Mouse (Mus musculus) forebrain, embryonic 12.5 days (tissue): ENCODE measurements around the gene Vmn2r1. TPM values are rescaled to one million over a fixed set of nuclear protein-coding genes. Genes with fewer than 3 reads are reported as not detected.

ENCODE experiments used
- ATAC-seq: fragments of 200-750 bp; cut with Nextera tagmentation; 2 replicates; pipeline ENCODE4 v1.8.0; 2017; ENCODE audit warnings: moderate TSS enrichment; ENCODE audit not compliant: low FRiP score
- H3K27ac ChIP-seq: fragments of 300-500 bp; sonication (generic); 2 replicates; pipeline ENCODE4 v1.5.1; 2016; ENCODE audit warnings: mild to moderate bottlenecking
- H3K27me3 ChIP-seq: fragments of 300-500 bp; sonication (generic); 2 replicates; pipeline ENCODE4 v1.6.1; 2016; ENCODE audit warnings: mild to moderate bottlenecking
- H3K36me3 ChIP-seq: fragments of 300-500 bp; sonication (generic); replicated peaks from 2 replicates; pipeline ENCODE4 v1.6.1; 2016; ENCODE audit warnings: mild to moderate bottlenecking
- H3K4me1 ChIP-seq: fragments of 300-500 bp; sonication (generic); 2 replicates; pipeline ENCODE4 v1.6.1; 2016
- H3K4me2 ChIP-seq: fragments of 300-500 bp; sonication (generic); 2 replicates; pipeline ENCODE4 v1.6.1; 2016; ENCODE audit warnings: mild to moderate bottlenecking, moderate library complexity
- H3K4me3 ChIP-seq: fragments of 300-500 bp; sonication (generic); replicated peaks from 2 replicates; pipeline ENCODE4 v1.5.1; 2016; ENCODE audit warnings: mild to moderate bottlenecking
- H3K9ac ChIP-seq: fragments of 300-500 bp; sonication (generic); 2 replicates; pipeline ENCODE4 v1.6.1; 2016; ENCODE audit warnings: mild to moderate bottlenecking
- H3K9me3 ChIP-seq: fragments of 300-500 bp; sonication (generic); 2 replicates; pipeline ENCODE4 v1.6.1; 2016
- WGBS: fragments of 180-500 bp; shearing (Covaris S2); methylation state at CpG from one replicate; pipeline ENCODE4 v1.1.7; 2016; 5-methylcytosine and 5-hydroxymethylcytosine counted together
- polyA plus RNA-seq: library from polyadenylated mRNA; unstranded; fragments of >200 nt; fragmentation: Nextera tagmentation; extraction: Ambion mirVana; gene quantifications from 2 replicates; pipeline ENCODE4 v1.2.1, GENCODE M21; 2016

The Vmn2r1 gene
- 0.10 and 0.15 TPM in 2 replicates for polyA plus RNA-seq

GRCm38 (mm10) chr3:64081247-64081646, at the start of gene Vmn2r1:
Gene Vmn2r1, plus strand, starts transcription at chr3:64081547.
- Histone ChIP-seq H3K4me1 (no peaks in the 10 kb centered on the region), H3K4me2 (no peak within 1 kb of the TSS), H3K27me3 (no peaks in the 10 kb centered on the region), H3K27ac (no peak within 1 kb of the TSS), H3K4me3 (no peak within 1 kb of the TSS), H3K9me3 (no peaks in the 10 kb centered on the region), H3K9ac (no peak within 1 kb of the TSS), H3K36me3 (no peaks in the 10 kb centered on the region)
- ATAC-seq = no peak
- 94% methylated on average over 4 of the region's 4 CpGs for WGBS

GRCm38 (mm10) chr3:64038136-64038841, 43.1 kb upstream of the Vmn2r1 start:
- Histone ChIP-seq H3K36me3 (no peaks in the 10 kb centered on the region), H3K4me3 (no peak overlapping the region), H3K4me2 (no peak overlapping the region), H3K27me3 (no peaks in the 10 kb centered on the region), H3K4me1 (peaks cover 4% of the 10 kb centered on the region; the same call in 1 of the 2 replicates), H3K9me3 (no peaks in the 10 kb centered on the region), H3K9ac (no peak overlapping the region), H3K27ac (no peak overlapping the region)
- WGBS = 80% methylated on average over 7 of the region's 7 CpGs
- ATAC-seq = no peak

GRCm38 (mm10) chr3:64039818-64040784, 41.2 kb upstream of the Vmn2r1 start:
- Histone ChIP-seq H3K27me3 (no peaks in the 10 kb centered on the region), H3K4me2 (peak overlapping the region; percentile 66), H3K9ac (peak overlapping the region; percentile 47), H3K27ac (0 out of 2 replicates have a peak overlapping the region, but pooled peaks have one; percentile 31), H3K9me3 (no peaks in the 10 kb centered on the region), H3K4me3 (peak overlapping the region; percentile 38), H3K36me3 (no peaks in the 10 kb centered on the region), H3K4me1 (peaks cover 4% of the 10 kb centered on the region; the same call in 1 of the 2 replicates)
- peak; percentile 87 for ATAC-seq
- WGBS = 8% methylated on average over 25 of the region's 25 CpGs

- Histone ChIP-seq H3K4me3 (no peak overlapping the region), H3K9ac (no peak overlapping the region), H3K27ac (no peak overlapping the region), H3K4me2 (no peak overlapping the region), H3K4me1 (no peaks in the 10 kb centered on the region), H3K9me3 (no peaks in the 10 kb centered on the region), H3K36me3 (no peaks in the 10 kb centered on the region), H3K27me3 (no peaks in the 10 kb centered on the region)
- WGBS = 57% methylated on average over 1 of the region's 1 CpGs
- ATAC-seq = peak; percentile 84
These were observed 31.4 kb downstream of the Vmn2r1 start for GRCm38 (mm10) chr3:64112707-64113106.

- Histone ChIP-seq H3K27me3 (no peaks in the 10 kb centered on the region), H3K4me2 (no peak overlapping the region), H3K27ac (peak overlapping the region; percentile 61), H3K4me3 (no peak overlapping the region), H3K4me1 (no peaks in the 10 kb centered on the region), H3K36me3 (no peaks in the 10 kb centered on the region), H3K9ac (no peak overlapping the region), H3K9me3 (no peaks in the 10 kb centered on the region)
- 70% methylated on average over 11 of the region's 11 CpGs for WGBS
- ATAC-seq = peak; percentile 68; the same call in 1 of the 2 replicates
These were observed 32.2 kb downstream of the Vmn2r1 start for GRCm38 (mm10) chr3:64113352-64114046.

- no peak for ATAC-seq
- H3K4me1 ChIP-seq = no peaks in the 10 kb centered on the region
- no peak within 1 kb of the TSS for H3K9ac ChIP-seq
- H3K27me3 ChIP-seq = no peaks in the 10 kb centered on the region
- 80% methylated on average over 2 of the region's 2 CpGs for WGBS
- H3K36me3 ChIP-seq = no peaks in the 10 kb centered on the region
- H3K4me3 ChIP-seq = no peak within 1 kb of the TSS
- H3K27ac ChIP-seq = no peak within 1 kb of the TSS
- no peaks in the 10 kb centered on the region for H3K9me3 ChIP-seq
- H3K4me2 ChIP-seq = no peak within 1 kb of the TSS
These were observed 60.6 kb downstream of the Vmn2r1 start, which contains the start of gene Vmn2r2 for GRCm38 (mm10) chr3:64141878-64142508. Gene Vmn2r2, minus strand, starts transcription at chr3:64141928.

Other genes with a start within 250 kb of the Vmn2r1 start
- gene Plch1, start 182.1 kb upstream of the Vmn2r1 start, polyA plus RNA-seq = 25.0 and 26.0 TPM in 2 replicates
- gene E130311K13Rik, start 152.1 kb upstream of the Vmn2r1 start, polyA plus RNA-seq = 2.9 and 3.0 TPM in 2 replicates
- 13.8 and 15.4 TPM in 2 replicates for gene Slc33a1, start 116.8 kb upstream of the Vmn2r1 start, polyA plus RNA-seq
- gene Gmps, start 105.4 kb upstream of the Vmn2r1 start, polyA plus RNA-seq = 63.4 and 68.1 TPM in 2 replicates
- 0.04 TPM in 1 of 2 replicates, not detected in the other for gene Vmn2r2, start 60.4 kb downstream of the Vmn2r1 start, polyA plus RNA-seq
- gene Vmn2r3, start 208.2 kb downstream of the Vmn2r1 start, polyA plus RNA-seq = not detected in 2 replicates